Mouse (Mus musculus) monocyte, adult 2 months (primary cell): ENCODE measurements around the gene Rhbdl3.
"Not testable (repeated sequence)": the region's sequence is repeated elsewhere in the genome, so short reads cannot be mapped to it uniquely, and the experiment has no call there.

Source experiments
- DNase-seq, 2 experiments: peaks; one replicate each; pipeline ENCODE4 v3.0.0; 2022; ENCODE audit warnings: low spot score in 2 of 2, low read depth in 1 of 2

Gene Rhbdl3

GRCm38 (mm10) chr11:80312049-80312448 is 11.3 kb downstream of the Rhbdl3 start:
- DNase-seq: no peak

- no peak for DNase-seq
These were observed 11.9 kb downstream of the Rhbdl3 start for GRCm38 (mm10) chr11:80312565-80312964.

GRCm38 (mm10) chr11:80313462-80313861 is 12.8 kb downstream of the Rhbdl3 start:
- no peak for DNase-seq

DNA sequence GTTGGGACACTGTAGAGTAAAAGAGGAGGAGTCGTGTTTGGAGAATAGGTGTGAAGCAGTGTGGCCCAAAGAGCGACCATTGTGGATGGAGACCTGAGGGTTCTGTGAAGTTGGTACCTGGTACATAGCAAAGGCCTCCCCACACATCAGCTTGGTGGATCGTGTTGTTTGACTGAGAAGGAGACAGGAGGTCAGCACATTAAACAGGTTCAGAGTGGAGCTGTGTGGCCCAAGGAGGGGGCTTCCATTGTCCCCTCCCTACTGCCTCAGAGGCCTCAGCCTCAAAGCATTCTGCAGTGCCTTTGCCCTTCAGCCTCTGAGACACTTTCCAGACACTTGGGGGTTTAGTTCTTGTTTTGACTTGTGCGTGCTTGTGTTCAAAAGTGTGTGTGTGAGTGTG is 13.2 kb downstream of the Rhbdl3 start:
- no peak for DNase-seq

- no peak for DNase-seq
These were observed 15.3 kb downstream of the Rhbdl3 start for GRCm38 (mm10) chr11:80315743-80316639.

DNA sequence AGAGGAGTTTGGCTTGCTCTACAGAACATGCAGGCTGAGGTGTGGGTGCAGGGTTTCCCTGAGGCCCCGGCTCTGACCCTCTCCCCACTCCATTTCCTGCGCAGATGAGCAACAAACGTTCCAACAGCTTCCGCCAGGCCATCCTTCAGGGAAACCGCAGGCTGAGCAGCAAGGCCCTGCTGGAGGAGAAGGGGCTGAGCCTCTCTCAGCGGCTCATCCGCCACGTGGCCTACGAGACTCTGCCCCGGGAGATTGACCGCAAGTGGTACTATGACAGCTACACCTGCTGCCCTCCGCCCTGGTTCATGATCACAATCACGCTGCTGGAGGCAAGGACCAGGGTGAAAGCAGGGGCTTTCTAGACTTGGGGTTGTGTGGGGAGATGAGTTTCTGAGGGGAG is 22.5 kb downstream of the Rhbdl3 start:
- no peak for DNase-seq

DNA sequence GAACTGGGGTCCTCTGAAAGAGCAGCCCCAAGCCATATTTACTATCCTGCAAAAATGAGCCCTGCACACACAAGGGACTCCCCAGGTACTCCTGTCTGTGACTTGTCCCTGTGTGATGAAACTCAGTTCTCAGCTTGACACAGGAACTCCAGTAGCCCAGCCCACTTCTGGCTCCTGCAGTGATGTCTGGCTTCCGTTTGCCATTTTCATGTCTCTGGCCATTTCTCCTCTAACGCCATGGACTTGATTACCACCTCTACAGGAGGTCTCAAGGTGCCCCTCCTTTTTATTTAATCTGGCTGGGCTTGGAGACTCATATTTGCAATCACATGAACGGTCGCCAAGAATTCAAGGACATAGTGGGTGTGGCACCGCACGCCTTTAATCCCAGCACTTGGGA is 23.9 kb downstream of the Rhbdl3 start:
- no peak for DNase-seq

DNA sequence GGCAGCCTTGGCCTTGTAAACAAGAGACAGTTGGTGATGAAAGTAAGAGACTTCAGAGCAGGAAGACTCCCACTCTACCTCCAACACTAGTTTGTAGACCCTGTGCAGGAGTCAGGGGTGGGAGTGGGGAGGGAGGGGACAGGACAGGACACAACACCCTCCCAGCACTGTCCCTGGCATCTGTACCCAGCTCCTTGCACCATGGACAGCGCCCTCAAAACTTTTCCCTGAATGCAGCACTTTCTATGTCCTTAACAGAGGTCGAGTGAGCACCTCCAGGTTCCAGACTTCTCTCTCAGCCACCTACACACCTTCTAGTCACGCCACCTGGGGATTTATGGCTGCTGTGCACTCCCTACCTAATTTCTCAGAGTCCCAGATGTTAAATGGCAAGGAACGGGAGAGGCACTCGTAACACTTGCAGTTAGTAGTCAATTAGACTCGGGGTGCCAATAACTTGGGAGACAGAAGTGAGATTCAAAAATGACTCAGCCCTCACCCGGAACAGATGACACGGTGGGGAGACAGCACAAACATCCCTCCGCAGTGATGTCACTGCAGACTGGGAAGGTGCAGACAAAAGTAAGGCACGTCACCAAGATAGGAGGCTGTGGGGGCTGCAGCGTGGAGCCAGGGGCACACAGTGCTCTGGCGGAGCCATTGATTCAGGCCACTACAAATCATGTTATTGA is 32.1 kb downstream of the Rhbdl3 start:
- no peak for DNase-seq

GRCm38 (mm10) chr11:80335609-80336350 is 35.1 kb downstream of the Rhbdl3 start:
- no peak for DNase-seq

- no peak for DNase-seq
These were observed 35.6 kb downstream of the Rhbdl3 start for GRCm38 (mm10) chr11:80336351-80336730.

DNA sequence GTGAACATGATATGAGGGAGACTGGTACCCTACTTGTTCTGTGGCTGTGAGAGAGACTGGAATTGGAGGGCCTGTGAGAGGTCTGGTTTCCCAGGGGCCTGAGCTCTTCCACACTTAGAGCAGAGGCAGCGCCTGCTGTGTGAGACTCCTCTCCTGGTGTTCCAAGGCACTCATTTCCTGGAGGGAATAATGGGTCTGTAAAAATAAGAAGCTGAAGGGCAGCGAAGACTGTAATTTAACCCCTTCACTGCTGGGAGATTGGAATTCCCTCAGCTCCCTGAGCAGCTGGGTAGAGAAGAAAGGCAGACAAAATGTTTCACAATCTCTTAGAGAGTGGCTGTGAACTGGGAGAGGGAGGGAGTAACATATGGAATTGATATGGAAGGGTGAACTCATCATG is 41.8 kb downstream of the Rhbdl3 start:
- DNase-seq: no peak

- DNase-seq: peak; percentile 33 to 61
These were observed 51.2 kb downstream of the Rhbdl3 start for GRCm38 (mm10) chr11:80351832-80352430.

- peak; percentile 17 to 41 for DNase-seq
These were observed 54.1 kb downstream of the Rhbdl3 start for GRCm38 (mm10) chr11:80354832-80355231.

DNA sequence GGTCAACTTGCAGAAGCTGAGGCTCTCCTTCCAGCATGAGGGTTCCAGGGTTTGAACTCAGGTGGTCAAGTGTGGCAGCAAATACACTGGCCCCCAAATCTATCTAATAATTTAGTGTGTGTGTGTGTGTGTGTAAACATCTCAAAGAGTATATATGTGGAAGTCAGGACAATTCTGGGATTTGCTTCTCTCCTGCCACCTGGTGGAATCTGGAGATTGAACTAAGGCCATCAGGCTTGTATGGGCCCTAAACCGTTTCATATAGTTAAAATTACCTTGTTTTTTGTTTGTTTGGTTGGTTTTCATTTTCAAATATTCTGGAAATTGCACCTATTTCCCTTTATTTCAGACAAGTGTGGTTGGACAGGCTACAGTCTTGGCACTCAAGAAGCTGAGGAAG is 68.2 kb downstream of the Rhbdl3 start:
- DNase-seq: no peak

DNA sequence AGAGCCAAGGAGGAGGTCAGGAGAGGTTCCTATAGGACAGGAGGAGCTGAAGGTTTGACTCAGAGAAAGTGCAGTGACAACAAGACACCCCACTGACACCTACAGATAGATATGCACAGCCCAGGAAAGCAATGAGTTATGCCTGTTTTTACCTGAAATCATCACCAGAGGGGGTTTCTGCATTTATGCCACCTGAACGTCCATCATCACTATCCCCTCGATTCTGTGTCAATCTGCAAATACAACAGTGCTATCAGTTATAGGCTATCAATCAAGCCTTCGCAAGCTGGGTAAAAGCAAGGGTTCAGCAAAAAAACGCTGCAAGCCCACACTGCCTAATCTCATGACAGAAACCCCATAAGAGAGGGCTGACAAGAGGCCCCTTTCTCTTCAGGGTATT is 75.9 kb downstream of the Rhbdl3 start:
- no peak for DNase-seq

- peak; percentile 36 to 68 for DNase-seq
These were observed 77.2 kb downstream of the Rhbdl3 start, which contains the start of gene 5730455P16Rik for GRCm38 (mm10) chr11:80377712-80378451. Gene 5730455P16Rik, minus strand, starts transcription at chr11:80378034.

DNA sequence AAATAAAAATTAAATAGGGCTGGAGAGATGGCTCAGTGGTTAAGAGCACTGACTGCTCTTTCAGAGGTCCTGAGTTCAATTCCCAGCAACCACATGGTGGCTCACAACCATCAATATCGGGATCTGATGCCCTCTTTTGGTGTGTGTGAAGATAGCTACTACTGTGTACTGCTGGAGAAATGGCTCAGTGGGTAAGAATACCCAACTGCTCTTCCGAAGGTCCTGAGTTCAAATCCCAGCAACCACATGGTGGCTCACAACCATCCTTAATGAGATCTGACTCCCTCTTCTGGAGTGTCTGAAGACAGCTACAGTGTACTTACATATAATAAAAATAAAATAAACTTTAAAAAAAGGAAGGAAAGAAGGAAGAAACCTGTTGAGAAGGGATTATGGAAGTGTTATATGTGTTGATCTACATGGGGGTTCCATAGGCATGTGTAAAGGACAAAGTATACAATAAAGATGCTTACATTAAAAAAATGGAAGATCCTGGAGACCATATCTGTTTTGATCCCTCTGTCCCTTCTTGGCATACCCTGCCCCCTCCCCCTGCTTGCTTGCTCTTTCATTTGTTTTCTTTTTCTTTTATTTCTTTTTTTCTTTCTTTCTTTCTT is 77.8 kb downstream of the Rhbdl3 start:
- not testable (repeated sequence) for DNase-seq

- not testable (repeated sequence) for DNase-seq
These were observed 78.5 kb downstream of the Rhbdl3 start for GRCm38 (mm10) chr11:80379184-80379583.

GRCm38 (mm10) chr11:80382626-80383018 is 81.9 kb downstream of the Rhbdl3 start:
- peak in 1 of 2 experiments; percentile 23 for DNase-seq

DNA sequence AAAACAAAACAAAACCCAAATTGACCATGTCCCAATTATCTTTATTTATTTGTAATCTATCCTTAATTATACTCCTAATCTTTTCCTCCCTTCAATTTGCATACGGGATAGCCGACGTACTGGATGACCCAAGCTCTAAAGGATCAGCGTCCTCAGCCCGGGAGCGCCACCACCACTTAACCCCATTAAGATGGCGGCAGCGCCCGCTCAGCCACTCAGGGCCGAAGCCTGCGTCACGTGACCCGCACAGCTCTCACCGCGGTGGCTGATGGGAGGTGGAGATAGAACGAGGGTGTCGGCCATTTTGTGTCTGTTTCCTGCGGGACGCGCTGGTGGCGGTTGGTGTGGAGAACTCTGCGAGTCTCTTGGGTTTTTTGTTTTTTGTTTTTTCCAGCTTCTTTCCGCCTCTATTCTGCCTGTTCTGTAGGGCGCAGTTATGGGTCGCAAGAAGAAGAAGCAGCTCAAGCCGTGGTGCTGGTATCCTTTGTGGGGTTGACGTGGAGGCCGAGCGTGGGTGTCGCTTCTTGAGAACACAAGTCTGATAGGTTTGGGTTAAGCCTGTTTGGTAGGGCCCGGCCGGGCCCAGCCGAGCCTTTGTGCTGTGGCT is 82.4 kb downstream of the Rhbdl3 start, which contains the start of gene Zfp207:
Zfp207 (plus strand) TSS at position 261 of the 607 bp plus-strand sequence.
- peak; percentile 92 to 94 for DNase-seq
